Mouse (Mus musculus): ENCODE measurements around the gene Uckl1.

DNA sequence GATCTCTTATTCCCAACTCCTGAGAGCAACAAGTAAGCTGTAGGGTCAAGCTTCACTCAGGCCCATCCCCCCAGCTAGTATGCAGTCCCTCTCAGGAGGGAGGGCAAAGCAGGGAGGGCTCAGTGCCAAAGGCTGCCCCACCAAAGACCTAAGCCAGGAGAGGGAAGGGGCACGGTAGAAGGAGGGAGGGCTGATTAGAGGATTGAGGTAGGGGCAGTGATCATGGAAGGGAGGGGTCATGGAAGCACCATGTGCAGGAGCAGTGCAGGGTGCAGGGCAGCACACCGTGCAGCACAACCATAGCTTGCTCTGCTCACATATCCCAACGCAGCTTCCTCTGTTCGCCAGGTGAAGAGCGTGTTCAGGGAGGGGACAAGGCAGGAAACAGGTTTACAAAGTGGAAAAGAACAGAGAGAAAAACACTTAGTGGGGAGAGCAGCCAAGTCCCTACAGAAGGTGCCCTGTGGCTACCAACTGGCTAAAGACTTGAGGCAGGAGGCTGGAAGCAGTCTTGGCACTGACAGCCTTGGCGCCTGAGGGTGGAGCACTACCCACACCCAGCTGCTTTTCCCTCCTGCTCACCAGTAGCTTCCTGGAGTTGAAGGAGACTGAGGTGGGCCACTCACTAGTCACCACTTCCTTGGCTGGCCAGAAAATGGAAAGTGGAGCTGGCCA is 13.6 kb downstream of the Uckl1 start:
- TF ChIP-seq CTCF (IDR thresholded peaks at IDR 0.05; ENCODE audit: low read depth) (0 out of 2 replicates have a peak, but pooled peaks have one; percentile 7), EP300 (IDR thresholded peaks at IDR 0.05; ENCODE audit: low read depth) (no peak)

All from liver, postnatal 0 days (tissue).